Mouse (Mus musculus): ENCODE results near the gene Fuom.

The Fuom gene

GRCm38 (mm10) chr7:140101498-140101897 lies 743 bp downstream of the Fuom start:
- 51% methylated on average over 10 of the region's 10 CpGs for WGBS

DNA sequence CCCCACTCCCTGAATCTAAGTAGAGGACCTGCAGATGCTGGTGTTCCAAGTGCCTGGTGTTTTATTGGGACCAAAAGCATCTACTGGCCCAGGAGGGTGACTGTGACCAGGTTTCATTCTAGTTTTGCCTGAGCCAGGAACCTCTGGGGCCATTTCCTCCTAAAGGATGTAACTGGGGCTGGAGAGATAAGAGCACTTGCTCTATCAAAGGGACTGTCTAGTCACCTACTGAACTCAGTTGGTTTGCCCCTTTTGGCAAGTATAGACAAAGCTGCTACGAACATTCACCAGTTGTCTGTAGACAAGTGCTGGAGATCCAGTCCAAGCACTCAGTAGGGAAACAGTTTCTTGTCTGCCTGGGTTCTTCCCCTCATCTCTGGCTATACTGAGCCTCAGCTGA lies 3.8 kb downstream of the Fuom start:
- WGBS: 83% methylated on average over 1 of the region's 1 CpGs

DNA sequence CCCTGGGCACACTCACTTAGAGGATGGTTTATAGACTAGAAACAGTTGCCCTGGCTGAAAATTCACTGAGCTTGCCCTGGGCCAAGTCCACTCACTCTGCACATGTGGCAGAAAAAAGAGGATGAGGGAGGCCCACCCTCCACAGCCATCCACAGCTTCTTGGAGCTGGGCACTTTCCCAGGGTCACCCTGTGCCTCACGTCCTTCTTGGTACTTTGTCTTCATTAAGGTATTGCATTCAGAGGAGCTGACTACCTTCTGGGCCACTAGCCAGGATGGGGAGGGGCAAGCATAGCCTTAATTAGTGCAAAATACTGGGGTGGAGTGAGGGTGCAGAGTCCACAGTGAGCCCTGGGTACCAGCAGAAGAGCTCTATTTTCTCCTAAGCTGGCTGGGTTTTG lies 6.7 kb downstream of the Fuom start:
- 30% methylated on average over 1 of the region's 1 CpGs for WGBS

DNA sequence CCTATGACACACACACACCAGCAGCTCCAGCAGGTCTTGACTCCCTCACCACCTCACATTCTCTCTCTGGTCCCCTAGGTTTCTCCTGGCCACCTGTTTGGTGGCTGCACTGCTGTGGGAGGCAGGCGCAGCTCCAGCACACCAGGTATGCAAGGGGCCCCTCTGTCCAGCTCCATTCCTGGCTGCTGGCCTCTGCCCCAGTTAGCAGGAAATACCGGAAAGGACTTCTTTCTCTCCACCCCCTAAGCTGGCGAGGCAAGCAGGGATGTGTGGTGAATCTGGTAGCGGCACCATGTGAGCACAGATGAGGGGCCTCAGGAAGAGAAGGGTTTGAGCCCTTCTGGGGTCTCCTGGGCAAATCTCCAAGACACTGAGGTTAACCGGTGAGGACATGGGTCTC lies 7.3 kb downstream of the Fuom start:
- WGBS: 76% methylated on average over 5 of the region's 5 CpGs

GRCm38 (mm10) chr7:140092924-140093528 lies 9.2 kb downstream of the Fuom start, which contains the start of gene Prap1:
Gene Prap1 (plus strand): TSS chr7:140093395.
- WGBS: 92% methylated on average over 5 of the region's 5 CpGs

DNA sequence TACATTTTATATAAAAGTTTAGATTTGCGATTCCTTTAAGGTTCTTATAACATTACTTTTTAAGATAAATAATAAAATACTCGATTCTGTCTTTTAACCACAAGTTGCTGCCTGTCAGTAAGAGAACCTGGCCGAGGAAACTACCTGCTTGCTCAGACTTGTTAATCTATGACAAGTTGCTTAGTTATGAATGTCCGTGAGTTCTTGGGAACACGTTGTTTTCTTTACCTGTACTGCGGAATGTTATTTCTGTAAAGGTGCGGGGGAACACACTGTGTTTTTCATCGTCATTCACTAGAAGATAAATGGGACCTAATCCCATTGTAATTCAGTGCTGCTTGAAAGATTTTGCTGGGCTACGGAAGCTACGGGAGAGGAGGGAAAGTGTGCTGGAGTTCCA lies 11.6 kb downstream of the Fuom start:
- WGBS: 82% methylated on average over 10 of the region's 10 CpGs

- WGBS: 2% methylated on average over 18 of the region's 18 CpGs
These were observed 20.0 kb downstream of the Fuom start, which contains the start of gene Caly for GRCm38 (mm10) chr7:140082242-140082678. Gene Caly (minus strand): TSS chr7:140082548.

GRCm38 (mm10) chr7:140081408-140082241 lies 20.6 kb downstream of the Fuom start:
- 8% methylated on average over 20 of the region's 20 CpGs for WGBS

DNA sequence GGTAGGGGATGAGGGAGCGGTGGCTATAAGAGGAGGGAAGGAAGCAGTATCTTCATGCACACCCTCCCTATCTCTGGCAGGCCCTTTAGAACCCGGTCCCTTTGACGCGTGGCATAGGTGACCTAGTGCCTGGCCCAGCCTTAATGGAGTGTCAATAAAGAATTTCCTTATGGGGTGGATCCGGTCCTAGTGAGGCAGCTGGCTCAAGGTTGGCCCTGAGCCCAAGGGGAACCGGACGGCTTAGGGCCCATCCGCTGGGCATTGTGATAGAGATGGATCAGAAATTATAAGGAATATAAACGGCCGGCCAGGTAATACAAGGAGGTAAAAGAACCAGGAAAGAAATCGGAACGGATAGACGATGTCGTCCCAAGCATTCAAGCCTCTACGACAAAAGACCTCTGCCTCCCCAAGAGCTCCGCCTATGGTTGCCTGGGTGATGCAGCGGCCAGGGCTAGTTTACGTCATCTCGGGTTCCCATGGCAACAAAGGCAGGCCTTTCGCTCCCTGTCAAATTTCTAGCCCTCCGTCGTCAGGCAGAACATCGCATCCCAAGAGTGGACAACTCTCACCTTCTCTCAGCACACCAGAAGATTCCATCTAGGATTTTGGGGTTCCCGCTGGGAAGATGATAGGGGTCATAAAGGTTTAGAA lies 21.6 kb downstream of the Fuom start:
- under 1% methylated on average over 24 of the region's 24 CpGs for WGBS

- WGBS: 3% methylated on average over 5 of the region's 5 CpGs
These were observed 23.5 kb downstream of the Fuom start for GRCm38 (mm10) chr7:140078711-140079110.

- WGBS: 68% methylated on average over 6 of the region's 6 CpGs
These were observed 24.5 kb downstream of the Fuom start for GRCm38 (mm10) chr7:140077698-140078097.

DNA sequence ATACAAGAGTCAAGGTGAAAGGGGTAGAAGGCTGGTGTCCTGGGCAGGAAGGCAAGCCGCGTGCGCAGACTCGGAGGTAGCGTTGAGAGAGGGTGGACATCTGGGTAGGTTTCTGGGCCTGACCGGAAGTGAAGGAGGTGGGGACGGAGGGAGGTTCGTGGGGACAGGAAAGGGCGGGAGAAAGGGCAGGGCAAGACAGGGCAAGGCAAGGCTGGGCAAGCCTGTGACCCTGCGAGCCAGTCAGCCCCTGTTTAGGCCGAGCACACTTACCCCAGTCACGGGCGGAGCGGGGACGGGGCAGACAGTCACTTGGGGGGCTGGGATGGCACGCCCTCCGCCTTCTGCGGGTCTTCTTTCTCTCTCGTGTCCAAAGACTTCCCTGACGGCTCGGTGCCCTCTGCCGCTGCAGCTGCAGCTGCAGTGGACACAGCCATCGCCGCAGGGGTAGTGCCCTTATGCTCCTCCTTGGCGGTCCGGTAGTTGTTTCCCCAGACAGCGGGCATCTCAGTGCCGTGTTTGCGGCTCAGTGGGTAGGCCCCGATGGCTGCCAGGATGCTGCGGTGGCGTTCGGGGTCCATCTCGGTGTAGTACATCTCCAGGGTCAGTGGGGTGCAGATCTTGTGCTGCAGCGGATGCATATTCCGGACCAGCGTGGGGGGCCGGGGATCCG lies 32.1 kb downstream of the Fuom start:
- WGBS: 52% methylated on average over 39 of the region's 39 CpGs

- WGBS: 71% methylated on average over 6 of the region's 6 CpGs
These were observed 34.8 kb downstream of the Fuom start for GRCm38 (mm10) chr7:140067397-140067796.

DNA sequence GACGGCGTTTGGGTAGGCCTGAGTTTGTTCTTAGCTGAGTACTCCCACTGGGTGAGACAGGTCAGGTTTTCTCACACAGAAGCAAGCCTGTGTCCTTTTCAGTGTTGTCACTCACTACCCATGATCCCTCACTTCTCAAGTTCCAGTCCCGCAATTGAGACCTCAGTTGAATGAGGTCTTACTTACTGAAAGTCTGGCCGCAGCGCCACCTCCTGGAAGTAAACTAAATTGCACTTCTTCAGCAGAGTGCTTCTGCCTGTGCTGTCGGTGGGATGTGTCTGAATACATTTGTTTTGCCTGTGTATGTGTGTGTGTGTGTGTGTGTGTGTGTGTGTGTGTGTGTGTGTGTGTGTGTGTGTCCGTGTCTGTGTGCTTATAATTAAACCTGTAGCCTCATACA lies 39.1 kb downstream of the Fuom start:
- WGBS: 19% methylated on average over 7 of the region's 7 CpGs

DNA sequence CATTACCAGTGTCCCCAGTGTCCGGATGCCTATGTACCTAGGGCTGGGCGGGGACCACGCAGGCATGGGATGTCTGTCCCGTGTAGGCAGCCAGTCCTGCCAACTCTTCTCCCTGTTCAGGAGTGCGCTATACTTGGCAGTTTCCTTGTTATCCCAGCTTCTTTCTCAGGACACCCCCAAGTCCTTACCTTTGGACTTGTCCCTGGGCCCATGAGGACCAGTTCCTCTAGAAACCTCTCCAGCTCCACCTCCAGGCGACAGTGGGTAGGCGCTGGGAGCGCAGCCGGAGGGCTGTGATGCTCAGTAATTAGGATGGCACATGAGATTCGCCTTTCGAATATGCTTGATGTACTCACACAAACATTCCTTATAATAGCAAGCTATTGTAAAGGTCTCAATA lies 39.9 kb downstream of the Fuom start:
- 26% methylated on average over 11 of the region's 11 CpGs for WGBS

- 10% methylated on average over 6 of the region's 6 CpGs for WGBS
These were observed 40.5 kb downstream of the Fuom start for GRCm38 (mm10) chr7:140061832-140062130.

DNA sequence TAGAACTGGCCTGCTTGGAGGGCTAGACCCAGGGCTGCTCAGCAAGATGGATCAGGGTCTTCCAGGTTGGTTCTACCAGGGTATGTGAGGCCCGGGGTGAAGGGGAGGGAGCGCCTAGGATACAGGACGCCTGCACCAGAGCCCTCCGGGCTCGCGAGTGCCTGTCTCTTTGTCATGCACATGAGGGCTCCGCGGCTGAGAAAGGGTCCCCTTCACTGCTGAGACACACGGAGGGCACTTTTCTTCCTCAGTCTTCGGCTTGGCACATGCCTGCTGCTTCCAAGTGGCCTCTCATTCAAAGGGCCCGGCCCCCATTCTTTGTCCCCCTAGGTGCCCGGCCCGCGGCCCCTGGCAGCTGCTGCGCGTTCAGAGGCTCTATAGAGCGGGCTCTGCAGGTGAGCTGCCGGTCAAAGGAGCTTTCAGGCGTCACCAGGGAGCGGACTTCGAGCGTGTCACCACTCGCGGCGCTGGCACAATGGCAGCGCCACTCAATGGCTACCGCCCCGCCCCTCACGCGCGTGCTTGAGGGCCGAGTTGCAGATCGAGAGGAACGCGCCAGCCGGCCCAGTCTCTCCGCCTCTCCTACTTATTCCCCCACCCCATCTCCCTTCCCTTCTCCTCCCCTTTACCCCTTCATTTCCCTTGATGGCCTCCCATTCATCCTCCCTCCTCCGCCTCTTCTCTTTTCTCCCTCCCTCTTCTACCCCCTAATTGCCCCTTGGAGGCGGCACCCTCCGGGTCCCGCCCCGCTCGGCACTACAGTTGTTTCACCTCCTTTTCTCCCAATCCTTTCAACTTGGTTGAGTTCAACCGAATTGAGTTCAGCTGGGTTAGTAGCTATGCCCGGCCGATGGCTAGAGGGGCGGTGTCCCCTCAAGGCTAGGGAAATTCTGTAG lies 41.1 kb downstream of the Fuom start:
- WGBS: 8% methylated on average over 47 of the region's 47 CpGs

- WGBS: 82% methylated on average over 4 of the region's 4 CpGs
These were observed 42.6 kb downstream of the Fuom start for GRCm38 (mm10) chr7:140059601-140060000.

- 52% methylated on average over 7 of the region's 7 CpGs for WGBS
These were observed 43.7 kb downstream of the Fuom start for GRCm38 (mm10) chr7:140058528-140058927.

- WGBS: 7% methylated on average over 53 of the region's 53 CpGs
These were observed 44.5 kb downstream of the Fuom start for GRCm38 (mm10) chr7:140057413-140058407.
